ENCODE assay signal across 10 mouse cellular contexts in the genomic region with DNA sequence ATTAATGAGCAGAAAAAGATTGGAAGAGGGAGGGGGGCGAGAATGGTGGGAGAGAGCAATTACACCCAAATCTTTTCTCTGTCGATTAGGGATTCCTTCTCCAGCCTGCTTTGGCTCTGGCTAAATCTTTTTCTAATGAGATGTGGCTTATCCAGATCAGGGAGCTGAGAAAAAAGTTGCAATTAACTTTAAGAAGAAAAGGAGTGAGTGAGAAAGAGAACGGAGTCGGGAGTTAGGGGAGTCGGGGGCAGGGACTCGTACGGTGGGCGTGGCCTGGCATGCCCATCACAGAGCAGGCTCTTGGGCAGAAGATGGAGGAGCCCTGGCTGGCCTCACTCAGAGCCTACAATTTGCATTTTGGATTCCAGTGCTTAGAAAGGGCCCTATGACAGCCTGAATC. TPM values are rescaled to one million over a fixed set of nuclear protein-coding genes. Genes with fewer than 3 reads are reported as not detected.
DNase-seq lines count a peak whose midpoint lies in the region; ATAC-seq and TF ChIP-seq lines count a peak whose summit lies in the region.
"Had no signal": no experiment of that assay in that cellular context is flagged by ENCODE, and none has a peak within 500 bp of the region (broad histone marks: within the 10 kb centered on the region; RNA-seq: fewer than 3 reads in every experiment).

No protein-coding gene starts in this region.

- H3K9ac ChIP-seq in lung, embryonic 15.5 days, result no peak overlapping the region
- H3K9ac ChIP-seq in lung, postnatal 0 days (replicated peaks; ENCODE audit: low read depth), result no peak overlapping the region
- peak overlapping the region; percentile 7; the same call in 1 of the 2 replicates for H3K9ac ChIP-seq in forebrain, embryonic 12.5 days
- no peak overlapping the region for H3K9ac ChIP-seq in limb, embryonic 12.5 days (replicated peaks)

- 0 out of 2 replicates have a peak overlapping the region, but pooled peaks have one; percentile 8 for H3K4me3 ChIP-seq in lung, embryonic 15.5 days
- no peak overlapping the region for H3K4me3 ChIP-seq in lung, postnatal 0 days (ENCODE audit: low read depth, low read length)
- H3K4me3 ChIP-seq in forebrain, embryonic 12.5 days (replicated peaks), result peak overlapping the region; percentile 16
- H3K4me3 ChIP-seq in limb, embryonic 12.5 days (replicated peaks), result no peak overlapping the region

- peak overlapping the region; percentile 35; the same call in 1 of the 2 replicates for H3K4me2 ChIP-seq in lung, embryonic 15.5 days
- no peak overlapping the region for H3K4me2 ChIP-seq in lung, postnatal 0 days (replicated peaks; ENCODE audit: low read depth, low read length)
- H3K4me2 ChIP-seq in forebrain, embryonic 12.5 days, result peak overlapping the region; percentile 44
- peak overlapping the region; percentile 30 for H3K4me2 ChIP-seq in limb, embryonic 12.5 days

- H3K27me3 ChIP-seq in lung, embryonic 15.5 days, result peaks cover 13% of the 10 kb centered on the region
- H3K27me3 ChIP-seq in lung, postnatal 0 days (replicated peaks; ENCODE audit: insufficient read depth, low read length), result 0 out of 2 replicates have a peak, but pooled peaks cover 4% of the 10 kb centered on the region
- peaks cover 20% of the 10 kb centered on the region for H3K27me3 ChIP-seq in forebrain, embryonic 12.5 days
- H3K27me3 ChIP-seq in limb, embryonic 12.5 days, result peaks cover 35% of the 10 kb centered on the region

- no peak overlapping the region for H3K27ac ChIP-seq in lung, embryonic 15.5 days
- no peak overlapping the region for H3K27ac ChIP-seq in lung, postnatal 0 days (ENCODE audit: low read length)
- peak overlapping the region; percentile 54 for H3K27ac ChIP-seq in forebrain, embryonic 12.5 days
- H3K27ac ChIP-seq in limb, embryonic 12.5 days, result no peak overlapping the region

- WGBS in lung, embryonic 15.5 days, result 12% methylated on average over 8 of the region's 8 CpGs
- WGBS in lung, postnatal 0 days, result 15% methylated on average over 8 of the region's 8 CpGs
- 2% methylated on average over 8 of the region's 8 CpGs for WGBS in forebrain, embryonic 12.5 days
- 10% methylated on average over 8 of the region's 8 CpGs for WGBS in limb, embryonic 12.5 days

- no peak for ATAC-seq in lung, embryonic 15.5 days (ENCODE audit: borderline replicate concordance, extremely low read depth, low FRiP score, low TSS enrichment)
- ATAC-seq in lung, postnatal 0 days, result no peak
- ATAC-seq in forebrain, embryonic 12.5 days (ENCODE audit: low FRiP score), result peak; percentile 70; the same call in 1 of the 2 replicates
- ATAC-seq in limb, embryonic 12.5 days (ENCODE audit: insufficient number of reproducible peaks, insufficient read depth, low FRiP score, low TSS enrichment, low read depth), result no peak

- peaks cover 6% of the 10 kb centered on the region; the same call in 1 of the 2 replicates for H3K4me1 ChIP-seq in lung, embryonic 15.5 days
- H3K4me1 ChIP-seq in lung, postnatal 0 days (ENCODE audit: insufficient read depth, low read depth, low read length), result no peaks in the 10 kb centered on the region
- peaks cover 26% of the 10 kb centered on the region for H3K4me1 ChIP-seq in forebrain, embryonic 12.5 days
- peaks cover 41% of the 10 kb centered on the region for H3K4me1 ChIP-seq in limb, embryonic 12.5 days (replicated peaks)

- no peak for DNase-seq in lung, postnatal 0 days (ENCODE audit: low spot score)
- DNase-seq in retina, postnatal 1 day, result peak; percentile 63
- DNase-seq in gastrocnemius, postnatal 10 days, result no peak
- DNase-seq in cerebellum, adult 9-10 months, result no peak
- DNase-seq: cerebellum, adult 18-20 months; lung, adult 2 months had no signal

- H3K36me3 ChIP-seq in lung, embryonic 15.5 days, result no peaks in the 10 kb centered on the region
- no peaks in the 10 kb centered on the region for H3K36me3 ChIP-seq in lung, postnatal 0 days (ENCODE audit: insufficient read depth, low read length)
- H3K36me3 ChIP-seq in forebrain, embryonic 12.5 days (replicated peaks), result 0 out of 2 replicates have a peak, but pooled peaks cover 4% of the 10 kb centered on the region
- no peaks in the 10 kb centered on the region for H3K36me3 ChIP-seq in limb, embryonic 12.5 days

- TF ChIP-seq CTCF in lung, postnatal 0 days (IDR thresholded peaks at IDR 0.05), result no peak

- no peak for TF ChIP-seq EP300 in lung, postnatal 0 days (IDR thresholded peaks at IDR 0.05)

- H3K9me3 ChIP-seq in lung, embryonic 15.5 days, result no peaks in the 10 kb centered on the region
- H3K9me3 ChIP-seq in lung, postnatal 0 days (ENCODE audit: low read length), result no peaks in the 10 kb centered on the region
- no peaks in the 10 kb centered on the region for H3K9me3 ChIP-seq in forebrain, embryonic 12.5 days
- H3K9me3 ChIP-seq in limb, embryonic 12.5 days, result no peaks in the 10 kb centered on the region

RNA-seq across cellular contexts. Expression of a gene that starts 35.8 kb away (rescaled TPM):
- 0.15 TPM in 1 of 2 replicates, not detected in the other for polyA plus RNA-seq in lung, embryonic 15.5 days (2015; fragmentation: Nextera tagmentation; extraction: Ambion mirVana)
- polyA plus RNA-seq in lung, postnatal 0 days (2015; fragmentation: Nextera tagmentation; extraction: Ambion mirVana), result not detected in 2 replicates
- polyA plus RNA-seq in forebrain, embryonic 12.5 days (2016; fragmentation: Nextera tagmentation; extraction: Ambion mirVana), result 59.0 and 69.4 TPM in 2 replicates
- polyA plus RNA-seq in limb, embryonic 12.5 days (2016; fragmentation: Nextera tagmentation; extraction: Ambion mirVana), result 12.0 and 18.9 TPM in 2 replicates
- total RNA-seq in gastrocnemius, postnatal 10 days (2021), result 1 to 10 TPM in 1 of 2 experiments, under 1 TPM in 1; 0.68 to 1.6 TPM
- polyA plus RNA-seq: lung, adult 2 months; spleen, adult 2 months had no signal

Comparison
In these comparisons a context has a peak if more than half of its experiments do, and no peak if none do; other contexts are left out.
1. H3K4me3 ChIP-seq: peak in lung, embryonic 15.5 days (single experiment) and forebrain, embryonic 12.5 days (single experiment); none in lung, postnatal 0 days (single experiment) and limb, embryonic 12.5 days (single experiment).
2. RNA of a gene that starts 35.8 kb away (polyA plus RNA-seq): 59.0 to 69.4 TPM in forebrain, embryonic 12.5 days and 12.0 to 18.9 TPM in limb, embryonic 12.5 days; 0.15 TPM in lung, embryonic 15.5 days and not detected in lung, postnatal 0 days; every median in the first group is over 10 times any median in the second.